Mouse (Mus musculus): ENCODE data around the gene Sp3.

DNA sequence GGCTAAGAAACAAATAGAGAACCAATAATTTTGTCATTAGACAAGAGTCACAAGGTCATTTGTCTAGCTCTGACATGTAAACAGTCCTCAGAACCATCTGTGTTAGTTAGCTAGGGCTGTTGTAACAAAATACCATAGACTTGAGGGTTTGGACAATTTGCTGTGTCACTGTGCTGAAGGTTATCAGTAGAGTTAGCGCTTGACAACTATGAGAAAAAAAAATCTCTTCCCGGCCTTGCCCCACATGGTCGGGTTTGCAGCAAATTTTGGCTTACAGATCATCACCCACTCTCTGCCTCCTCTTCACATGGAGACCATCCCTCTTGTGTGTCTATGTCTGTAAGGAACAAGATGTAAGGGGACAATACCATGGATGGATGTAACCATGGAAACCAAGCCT is 47.8 kb upstream of the Sp3 start:
- TF ChIP-seq CTCF (IDR thresholded peaks at IDR 0.05; ENCODE audit: control insufficient read depth, insufficient read depth, low read length): no peak
- TF ChIP-seq POLR2A (IDR thresholded peaks at IDR 0.05; ENCODE audit: borderline replicate concordance, control insufficient read depth, low read depth, low read length): no peak

Measured in bone marrow, adult 2 months (tissue).